Mouse (Mus musculus): Measurements from ENCODE around the gene Lmln. TPM values are rescaled to one million over a fixed set of nuclear protein-coding genes. Genes with fewer than 3 reads are reported as not detected.
"Not testable (repeated sequence)": the region's sequence is repeated elsewhere in the genome, so short reads cannot be mapped to it uniquely, and the experiment has no call there.

Lmln gene
- total RNA-seq, 1 experiment from 2014 or later = 0.57 TPM

GRCm38 (mm10) chr16:33113726-33114125 is 51.4 kb downstream of the Lmln start:
- ATAC-seq (replicated peaks; ENCODE audit: insufficient number of reproducible peaks, low FRiP score, low TSS enrichment, poor library complexity, severe bottlenecking) = no peak

- ATAC-seq (replicated peaks; ENCODE audit: insufficient number of reproducible peaks, low FRiP score, low TSS enrichment, poor library complexity, severe bottlenecking) = no peak
Observed at GRCm38 (mm10) chr16:33123373-33123772, 61.1 kb downstream of the Lmln start.

DNA sequence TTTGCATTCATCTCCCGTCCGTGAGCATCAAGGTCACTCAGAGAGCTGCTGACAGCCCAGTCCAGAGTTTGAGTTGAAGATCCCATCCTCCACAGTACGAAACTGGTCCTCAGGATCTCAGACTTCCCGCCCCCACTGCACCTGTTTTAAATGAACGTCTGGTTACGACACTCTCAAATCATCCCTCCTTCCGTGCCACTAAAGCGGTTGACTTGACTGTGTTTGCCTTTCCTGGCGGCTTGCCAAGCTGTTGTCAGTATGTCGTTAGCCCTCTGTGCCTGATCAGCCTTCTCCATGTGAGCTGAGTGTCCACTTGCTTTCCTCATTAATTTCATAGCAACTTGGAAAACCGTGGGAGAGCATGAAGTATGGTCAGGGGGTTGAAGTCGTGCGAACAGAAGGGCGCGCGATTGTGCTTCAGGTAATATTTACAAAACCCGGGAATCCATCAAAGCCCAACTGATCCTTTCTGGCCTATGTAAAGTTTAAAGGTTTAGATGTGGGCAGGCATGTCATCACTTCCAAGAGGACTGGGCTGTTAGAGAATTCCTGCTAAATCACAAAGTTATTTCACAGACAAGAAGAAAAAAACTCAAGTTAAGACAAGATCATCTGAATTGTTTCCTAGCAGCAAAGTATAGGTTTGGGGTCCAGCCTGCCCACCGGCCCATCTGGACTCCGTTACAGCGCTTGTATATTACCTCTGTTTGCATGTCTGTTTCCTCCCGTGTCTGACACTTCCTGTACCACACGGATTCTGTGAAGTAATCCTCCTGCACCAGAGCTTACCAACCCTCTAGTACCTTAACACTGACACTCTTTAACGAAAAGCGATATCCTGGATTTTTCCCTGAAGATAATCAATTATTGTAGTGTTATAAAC is 61.9 kb downstream of the Lmln start:
- no peak for ATAC-seq (replicated peaks; ENCODE audit: insufficient number of reproducible peaks, low FRiP score, low TSS enrichment, poor library complexity, severe bottlenecking)

- no peak for ATAC-seq (replicated peaks; ENCODE audit: insufficient number of reproducible peaks, low FRiP score, low TSS enrichment, poor library complexity, severe bottlenecking)
Observed at GRCm38 (mm10) chr16:33127052-33127451, 64.7 kb downstream of the Lmln start.

DNA sequence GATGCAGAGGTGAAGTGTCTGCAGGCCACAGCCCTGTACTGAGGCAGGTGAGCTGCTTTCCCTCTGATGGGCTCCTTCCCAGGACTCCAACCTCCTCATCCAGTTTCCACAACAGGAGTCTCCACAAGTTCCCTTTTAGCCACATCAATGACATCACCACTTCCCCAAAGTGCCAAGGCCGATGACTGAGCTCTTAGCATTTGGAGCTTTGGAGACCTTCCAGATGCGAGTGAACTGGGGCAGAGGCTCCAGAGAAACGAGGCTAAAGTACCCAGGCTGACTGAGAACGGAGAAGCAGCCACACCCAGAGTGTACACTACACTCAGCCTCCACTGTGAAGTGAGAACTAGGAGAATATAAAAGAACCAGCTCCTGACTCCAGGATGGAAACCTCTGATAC is 68.4 kb downstream of the Lmln start:
- no peak for ATAC-seq (replicated peaks; ENCODE audit: insufficient number of reproducible peaks, low FRiP score, low TSS enrichment, poor library complexity, severe bottlenecking)

DNA sequence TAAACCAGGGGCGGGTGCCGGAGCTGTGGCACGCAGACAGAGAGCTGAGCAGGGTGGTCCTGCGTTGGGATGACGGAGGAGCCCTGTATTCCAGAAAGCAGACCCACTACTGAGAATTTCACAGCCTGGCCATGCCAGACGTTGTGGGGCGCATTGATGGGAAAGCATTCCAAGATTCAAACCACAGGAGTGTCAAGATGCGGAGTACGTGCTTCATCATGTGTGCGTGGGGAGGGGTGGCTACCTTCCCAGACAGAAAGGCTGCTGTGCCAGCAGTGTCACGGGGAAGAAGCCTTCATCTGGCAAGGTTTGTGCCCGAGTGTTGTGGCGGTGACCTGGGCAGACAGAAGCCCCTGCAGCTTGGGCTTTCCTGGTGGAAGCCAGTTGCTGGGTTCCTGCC is 70.9 kb downstream of the Lmln start:
- ATAC-seq (replicated peaks; ENCODE audit: insufficient number of reproducible peaks, low FRiP score, low TSS enrichment, poor library complexity, severe bottlenecking) = no peak

DNA sequence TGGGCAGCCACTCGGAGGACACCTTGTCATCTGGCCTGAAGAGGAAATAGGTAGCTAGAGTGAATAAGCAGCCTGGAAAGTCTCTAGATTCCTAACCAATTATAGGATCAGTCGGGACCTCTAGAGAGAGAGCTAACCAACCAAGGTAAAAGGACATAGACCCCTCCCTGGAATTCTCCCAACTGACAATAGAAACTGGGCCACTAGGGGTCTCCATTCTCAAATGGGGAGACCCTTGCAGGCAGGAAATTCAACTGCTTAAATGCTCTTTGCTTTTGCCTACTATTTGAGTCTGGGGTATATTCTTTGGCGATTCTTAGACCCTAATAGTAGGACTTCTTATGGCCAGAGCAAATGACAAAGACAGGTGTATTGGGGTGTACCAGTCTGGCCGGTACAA is 72.8 kb downstream of the Lmln start:
- ATAC-seq (replicated peaks; ENCODE audit: insufficient number of reproducible peaks, low FRiP score, low TSS enrichment, poor library complexity, severe bottlenecking) = no peak

- not testable (repeated sequence) for ATAC-seq (replicated peaks; ENCODE audit: insufficient number of reproducible peaks, low FRiP score, low TSS enrichment, poor library complexity, severe bottlenecking)
Observed at GRCm38 (mm10) chr16:33139061-33139460, 76.7 kb downstream of the Lmln start.

- no peak for ATAC-seq (replicated peaks; ENCODE audit: insufficient number of reproducible peaks, low FRiP score, low TSS enrichment, poor library complexity, severe bottlenecking)
Observed at GRCm38 (mm10) chr16:33141758-33142280, 79.5 kb downstream of the Lmln start.

- ATAC-seq (replicated peaks; ENCODE audit: insufficient number of reproducible peaks, low FRiP score, low TSS enrichment, poor library complexity, severe bottlenecking) = no peak
Observed at GRCm38 (mm10) chr16:33143452-33143851, 81.1 kb downstream of the Lmln start.

DNA sequence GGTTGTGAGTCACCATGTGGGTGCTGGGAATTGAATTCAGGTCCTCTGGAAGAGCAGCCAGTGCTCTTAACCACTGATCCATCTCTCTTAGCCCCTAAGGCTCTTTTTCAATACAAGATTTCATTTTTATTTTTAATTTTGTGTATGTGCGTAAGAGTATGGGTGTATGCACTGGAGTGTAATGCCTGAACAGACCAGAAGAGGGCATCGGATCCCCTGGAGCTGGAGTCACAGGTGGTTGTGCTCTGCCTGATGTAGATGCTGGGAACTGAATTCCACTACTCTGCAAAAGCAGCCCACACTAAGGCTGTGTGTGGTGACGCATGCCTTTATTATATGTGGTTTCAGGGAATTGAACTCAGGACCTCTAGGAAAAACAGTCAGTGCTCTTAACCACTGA is 83.9 kb downstream of the Lmln start:
- ATAC-seq (replicated peaks; ENCODE audit: insufficient number of reproducible peaks, low FRiP score, low TSS enrichment, poor library complexity, severe bottlenecking) = no peak

GRCm38 (mm10) chr16:33148135-33148534 is 85.8 kb downstream of the Lmln start:
- no peak for ATAC-seq (replicated peaks; ENCODE audit: insufficient number of reproducible peaks, low FRiP score, low TSS enrichment, poor library complexity, severe bottlenecking)

DNA sequence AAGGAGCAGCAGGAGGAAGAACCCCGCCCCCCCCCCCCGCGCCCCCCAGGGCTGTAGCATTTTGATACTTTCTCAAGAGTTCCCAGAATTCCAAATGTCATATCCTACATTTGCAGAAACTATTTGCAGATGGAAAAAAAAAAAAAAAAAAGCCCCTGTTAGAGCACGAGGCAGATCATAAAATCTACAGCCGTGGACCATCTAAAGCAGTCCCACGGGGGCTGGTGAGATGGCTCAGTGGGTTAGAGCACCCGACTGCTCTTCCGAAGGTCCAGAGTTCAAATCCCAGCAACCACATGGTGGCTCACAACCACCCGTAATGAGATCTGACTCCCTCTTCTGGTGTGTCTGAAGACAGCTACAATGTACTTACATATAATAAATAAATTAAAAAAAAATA is 88.6 kb downstream of the Lmln start:
- not testable (repeated sequence) for ATAC-seq (replicated peaks; ENCODE audit: insufficient number of reproducible peaks, low FRiP score, low TSS enrichment, poor library complexity, severe bottlenecking)

DNA sequence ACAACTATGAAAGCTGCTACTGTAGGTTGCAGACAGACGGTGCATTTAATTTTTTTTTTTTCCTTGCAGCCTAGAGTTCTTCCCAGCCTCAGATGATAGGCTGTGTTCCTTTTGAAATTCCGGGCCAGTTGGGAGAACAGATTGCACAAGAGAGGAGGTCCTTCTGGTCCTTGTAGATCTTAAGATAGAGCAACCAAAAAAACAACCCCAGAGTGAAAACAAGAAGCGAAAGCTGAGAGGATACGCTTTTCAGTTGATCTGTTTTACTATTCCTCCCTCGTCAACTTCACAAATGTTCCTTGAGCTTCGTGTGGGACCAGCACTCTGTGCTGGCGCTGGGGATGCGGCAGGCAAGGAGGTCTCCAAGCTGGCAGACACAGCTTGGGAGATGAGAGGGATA is 89.2 kb downstream of the Lmln start:
- ATAC-seq (replicated peaks; ENCODE audit: insufficient number of reproducible peaks, low FRiP score, low TSS enrichment, poor library complexity, severe bottlenecking) = no peak

GRCm38 (mm10) chr16:33154992-33155391 is 92.7 kb downstream of the Lmln start:
- no peak for ATAC-seq (replicated peaks; ENCODE audit: insufficient number of reproducible peaks, low FRiP score, low TSS enrichment, poor library complexity, severe bottlenecking)

GRCm38 (mm10) chr16:33158006-33158405 is 95.7 kb downstream of the Lmln start:
- no peak for ATAC-seq (replicated peaks; ENCODE audit: insufficient number of reproducible peaks, low FRiP score, low TSS enrichment, poor library complexity, severe bottlenecking)

DNA sequence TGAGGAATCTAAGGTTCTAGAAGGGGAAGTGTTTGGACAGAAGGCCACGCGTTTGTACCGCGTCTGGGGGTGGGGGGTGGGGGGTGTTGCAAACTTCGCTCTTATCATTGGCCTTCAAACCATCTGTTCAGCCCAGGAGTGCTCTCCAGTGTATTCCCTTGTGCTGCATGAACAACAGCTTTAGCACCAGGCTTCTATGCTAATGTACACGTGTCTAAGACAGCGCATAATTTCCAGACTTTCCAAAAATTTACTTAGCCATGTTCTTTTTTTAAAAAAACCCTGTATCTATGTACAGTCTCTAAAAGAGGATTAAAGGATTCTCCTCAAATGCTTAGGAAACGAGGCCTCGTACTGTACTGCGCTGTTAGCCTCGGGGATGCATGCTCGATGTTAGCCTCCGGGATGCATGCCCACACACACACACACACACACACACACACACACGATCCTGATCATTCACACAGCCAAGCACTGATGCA is 96.3 kb downstream of the Lmln start:
- ATAC-seq (replicated peaks; ENCODE audit: insufficient number of reproducible peaks, low FRiP score, low TSS enrichment, poor library complexity, severe bottlenecking) = no peak

- ATAC-seq (replicated peaks; ENCODE audit: insufficient number of reproducible peaks, low FRiP score, low TSS enrichment, poor library complexity, severe bottlenecking) = no peak
Observed at GRCm38 (mm10) chr16:33159363-33159762, 97.0 kb downstream of the Lmln start.

- ATAC-seq (replicated peaks; ENCODE audit: insufficient number of reproducible peaks, low FRiP score, low TSS enrichment, poor library complexity, severe bottlenecking) = no peak
Observed at GRCm38 (mm10) chr16:33163330-33164090, 101.2 kb downstream of the Lmln start.

DNA sequence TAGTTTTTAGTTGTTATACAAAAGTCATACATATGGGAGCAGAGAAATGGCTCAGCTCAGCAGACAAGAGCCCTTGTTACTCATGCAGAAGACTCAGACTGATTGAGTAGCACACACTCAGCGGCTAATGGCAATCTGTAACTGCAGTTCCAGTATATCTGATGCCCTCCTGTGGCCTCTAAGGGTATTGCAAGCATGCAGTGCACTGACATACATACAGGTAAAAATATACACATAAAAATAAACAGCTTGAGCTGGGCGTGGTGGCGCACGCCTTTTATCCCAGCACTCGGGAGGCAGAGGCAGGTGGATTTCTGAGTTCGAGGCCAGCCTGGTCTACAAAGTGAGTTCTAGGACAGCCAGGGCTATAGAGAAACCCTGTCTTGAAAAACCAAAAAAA is 104.0 kb downstream of the Lmln start:
- ATAC-seq (replicated peaks; ENCODE audit: insufficient number of reproducible peaks, low FRiP score, low TSS enrichment, poor library complexity, severe bottlenecking) = peak; percentile 87
